Mouse (Mus musculus) right cerebral cortex, postnatal 14 days (tissue): ENCODE measurements around the gene Dclre1a.

Experiments
- DNase-seq: peaks from one replicate; pipeline ENCODE4 v3.0.0; 2022

Dclre1a gene

GRCm38 (mm10) chr19:56547456-56548229 lies at the start of gene Dclre1a:
Dclre1a (minus strand) TSS chr19:56548222.
- DNase-seq, result peak; percentile 54

GRCm38 (mm10) chr19:56592472-56592871 lies 44.5 kb upstream of the Dclre1a start:
- DNase-seq, result no peak

GRCm38 (mm10) chr19:56590250-56590649 lies 42.2 kb upstream of the Dclre1a start:
- no peak for DNase-seq

GRCm38 (mm10) chr19:56589455-56589854 lies 41.4 kb upstream of the Dclre1a start:
- no peak for DNase-seq

GRCm38 (mm10) chr19:56589008-56589407 lies 41.0 kb upstream of the Dclre1a start:
- no peak for DNase-seq

- peak; percentile 37 for DNase-seq
Measured at GRCm38 (mm10) chr19:56588205-56588626, 40.2 kb upstream of the Dclre1a start.

- no peak for DNase-seq
Measured at GRCm38 (mm10) chr19:56586320-56586719, 38.3 kb upstream of the Dclre1a start.

- no peak for DNase-seq
Measured at GRCm38 (mm10) chr19:56584288-56584687, 36.3 kb upstream of the Dclre1a start.

- no peak for DNase-seq
Measured at GRCm38 (mm10) chr19:56583785-56584184, 35.8 kb upstream of the Dclre1a start.

- no peak for DNase-seq
Measured at GRCm38 (mm10) chr19:56581981-56582380, 34.0 kb upstream of the Dclre1a start.

GRCm38 (mm10) chr19:56577801-56578200 lies 29.8 kb upstream of the Dclre1a start:
- no peak for DNase-seq

GRCm38 (mm10) chr19:56573184-56573583 lies 25.2 kb upstream of the Dclre1a start:
- no peak for DNase-seq

- DNase-seq, result no peak
Measured at GRCm38 (mm10) chr19:56571913-56572312, 23.9 kb upstream of the Dclre1a start.

GRCm38 (mm10) chr19:56571234-56571633 lies 23.2 kb upstream of the Dclre1a start:
- no peak for DNase-seq

- DNase-seq, result no peak
Measured at GRCm38 (mm10) chr19:56570781-56571180, 22.8 kb upstream of the Dclre1a start.

GRCm38 (mm10) chr19:56566940-56567339 lies 18.9 kb upstream of the Dclre1a start:
- no peak for DNase-seq

GRCm38 (mm10) chr19:56566041-56566440 lies 18.0 kb upstream of the Dclre1a start:
- DNase-seq, result peak; percentile 21

GRCm38 (mm10) chr19:56565358-56565757 lies 17.3 kb upstream of the Dclre1a start:
- no peak for DNase-seq

GRCm38 (mm10) chr19:56563469-56563868 lies 15.4 kb upstream of the Dclre1a start:
- DNase-seq, result no peak

GRCm38 (mm10) chr19:56562433-56563138 lies 14.6 kb upstream of the Dclre1a start:
- DNase-seq, result no peak

GRCm38 (mm10) chr19:56555972-56556371 lies 8.0 kb upstream of the Dclre1a start:
- DNase-seq, result no peak

GRCm38 (mm10) chr19:56553177-56553576 lies 5.2 kb upstream of the Dclre1a start:
- no peak for DNase-seq

- DNase-seq, result no peak
Measured at GRCm38 (mm10) chr19:56549033-56549680, 1.1 kb upstream of the Dclre1a start.
